Mouse (Mus musculus) brain, embryonic 14.5 days (tissue): ENCODE results near the gene Tmtc4.

Experiments used
- CTCF ChIP-seq: fragments of 200-500 bp; IDR thresholded peaks from 2 replicates; pipeline ENCODE4 v1.5.1; 2012; ENCODE audit warnings: inconsistent platforms, mild to moderate bottlenecking, moderate library complexity, borderline replicate concordance; ENCODE audit not compliant: insufficient read depth, insufficient read length; ENCODE audit errors: extremely low read depth
- POLR2A ChIP-seq: fragments of 200-500 bp; IDR thresholded peaks from 2 replicates; pipeline ENCODE4 v1.6.1; 2012; ENCODE audit warnings: mild to moderate bottlenecking, inconsistent platforms, borderline replicate concordance; ENCODE audit not compliant: poor library complexity, insufficient read depth, insufficient read length, severe bottlenecking; ENCODE audit errors: extremely low read depth

DNA sequence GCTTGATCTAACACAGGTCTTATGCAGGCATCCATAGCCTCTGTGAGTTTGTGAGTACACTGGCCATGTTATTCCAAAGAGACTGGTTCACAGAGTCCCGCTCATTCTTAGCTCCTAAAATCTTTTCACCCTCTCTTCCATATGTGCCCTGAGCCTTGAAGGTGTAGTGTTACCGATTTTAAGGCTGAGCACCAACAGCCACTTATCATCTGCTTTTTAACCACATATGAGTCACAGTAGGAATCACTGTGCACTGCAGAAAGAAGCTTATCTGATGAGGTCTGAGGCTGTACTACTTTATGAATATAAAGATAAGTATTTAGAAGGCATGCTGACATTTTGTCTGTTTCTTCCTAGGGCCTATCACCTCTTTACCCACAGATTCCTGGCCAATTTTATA lies 31.9 kb upstream of the Tmtc4 start:
- TF ChIP-seq POLR2A (no peak), CTCF (no peak)
